Mouse (Mus musculus): ENCODE measurements around the gene Hoxb4. TPM values are rescaled to one million over a fixed set of nuclear protein-coding genes. Genes with fewer than 3 reads are reported as not detected.
A peak's percentile ranks its signal among the peaks of the same experiment; 100 is the strongest.

The Hoxb4 gene
- 0.72 and 6.6 TPM in 2 replicates for polyA plus RNA-seq (2012; rRNA removed)

DNA sequence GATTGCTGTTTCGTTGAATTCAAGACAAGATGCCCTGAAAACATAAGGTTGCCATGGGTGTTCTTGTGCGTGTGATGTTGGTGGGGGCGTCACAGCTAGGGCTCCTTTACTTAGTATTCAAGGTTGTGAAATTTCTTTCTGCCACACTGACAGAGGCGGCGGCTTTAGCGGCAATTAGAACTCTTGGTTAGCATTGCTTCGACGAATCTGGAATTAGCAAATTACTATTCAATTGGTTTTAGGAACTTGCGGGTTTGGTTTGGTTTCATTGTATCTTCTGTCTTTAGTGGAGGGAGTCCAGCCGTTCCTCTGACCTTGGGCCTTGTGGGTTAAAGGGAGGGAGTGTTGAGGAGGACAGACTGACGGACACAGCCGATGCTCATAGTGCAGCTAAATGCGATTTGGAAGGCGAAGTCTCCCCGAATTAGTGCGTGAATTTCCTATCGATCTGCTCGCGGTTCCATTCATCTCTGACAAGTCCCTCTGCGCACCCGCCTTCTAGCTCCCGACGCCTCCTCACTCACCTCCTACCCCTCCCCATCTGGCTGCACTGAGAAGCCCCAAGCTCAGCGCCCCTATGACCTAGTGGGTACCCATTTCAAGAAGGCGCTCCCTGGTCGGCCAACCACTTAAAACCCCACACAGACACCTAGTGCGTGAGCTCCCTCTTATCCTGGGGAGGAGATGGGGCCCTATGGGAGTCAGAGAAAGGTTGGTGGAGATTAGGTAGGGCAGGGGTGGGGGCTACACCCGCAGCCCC is at the start of gene Hoxb4:
TSS of gene Hoxb4 (plus strand) at position 660 of the 760 bp plus-strand sequence.
- peak; percentile 52 for DNase-seq (ENCODE audit: low read depth)

DNA sequence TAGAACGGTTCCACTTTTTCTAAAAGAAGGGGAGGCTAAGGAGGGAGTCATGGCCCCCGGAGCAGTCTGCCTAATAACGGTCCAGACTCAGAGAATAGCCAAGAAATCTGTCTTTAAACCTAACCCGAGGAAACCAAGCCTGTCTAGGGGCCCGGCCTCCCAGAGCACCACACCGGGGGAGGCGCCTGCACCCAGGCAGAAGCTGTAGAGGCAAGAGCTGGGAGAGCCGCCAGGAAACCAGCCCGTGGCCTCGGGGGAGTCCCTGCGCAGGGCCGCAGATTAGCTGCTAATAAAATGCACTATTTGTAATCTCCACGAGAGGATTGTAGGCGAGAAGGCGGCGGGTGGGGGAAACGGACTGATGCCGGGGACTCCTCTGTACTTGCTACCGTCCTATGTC is 48.2 kb upstream of the Hoxb4 start:
- TF ChIP-seq POLR2A (IDR thresholded peaks at IDR 0.05; ENCODE audit: borderline replicate concordance, extremely low read depth, insufficient read depth, insufficient read length, poor library complexity, severe bottlenecking) = no peak
- TF ChIP-seq CTCF (IDR thresholded peaks at IDR 0.05; ENCODE audit: borderline replicate concordance, extremely low read depth, insufficient read depth, insufficient read length) = no peak

More for the DNA sequence above, at the start of gene Hoxb4:
- TF ChIP-seq POLR2A (IDR thresholded peaks at IDR 0.05; ENCODE audit: borderline replicate concordance, extremely low read depth, insufficient read depth, insufficient read length, poor library complexity, severe bottlenecking) = no peak
- TF ChIP-seq CTCF (IDR thresholded peaks at IDR 0.05; ENCODE audit: borderline replicate concordance, extremely low read depth, insufficient read depth, insufficient read length) = no peak

DNA sequence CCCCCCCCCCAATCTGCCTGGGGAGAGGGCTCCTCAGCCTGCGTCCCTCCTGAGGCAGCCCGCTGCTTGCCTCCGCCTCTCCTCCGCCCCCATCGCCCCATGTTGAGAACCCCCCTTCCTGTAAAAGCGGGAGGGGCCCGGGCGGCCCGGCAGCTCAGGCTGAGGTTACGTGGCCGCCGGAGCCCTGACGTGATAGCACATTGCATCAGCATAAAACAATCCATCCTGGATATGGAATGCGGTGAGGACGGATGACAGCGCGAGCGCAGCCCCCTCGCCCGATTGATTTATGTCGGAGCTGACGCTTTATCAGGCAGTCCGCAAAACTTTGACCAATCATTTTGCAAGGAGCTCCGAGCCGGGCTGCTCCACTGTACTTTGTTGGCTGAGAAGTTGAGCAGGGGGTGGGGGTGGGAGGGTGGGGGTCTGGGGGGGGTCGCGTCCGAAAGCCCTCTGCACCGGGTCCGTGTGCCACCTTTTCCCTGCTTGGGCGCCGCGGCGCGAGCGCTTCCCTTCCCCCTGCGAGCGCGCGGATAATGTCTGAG is 47.0 kb upstream of the Hoxb4 start, which contains the start of gene Hoxb9:
TSS of gene Hoxb9 (plus strand) at position 462 of the 545 bp plus-strand sequence.
- no peak for DNase-seq (ENCODE audit: low read depth)
- no peak for TF ChIP-seq POLR2A (IDR thresholded peaks at IDR 0.05; ENCODE audit: borderline replicate concordance, extremely low read depth, insufficient read depth, insufficient read length, poor library complexity, severe bottlenecking)
- no peak for TF ChIP-seq CTCF (IDR thresholded peaks at IDR 0.05; ENCODE audit: borderline replicate concordance, extremely low read depth, insufficient read depth, insufficient read length)

More for the DNA sequence above, 48.2 kb upstream of the Hoxb4 start:
- DNase-seq (ENCODE audit: low read depth) = no peak

DNA sequence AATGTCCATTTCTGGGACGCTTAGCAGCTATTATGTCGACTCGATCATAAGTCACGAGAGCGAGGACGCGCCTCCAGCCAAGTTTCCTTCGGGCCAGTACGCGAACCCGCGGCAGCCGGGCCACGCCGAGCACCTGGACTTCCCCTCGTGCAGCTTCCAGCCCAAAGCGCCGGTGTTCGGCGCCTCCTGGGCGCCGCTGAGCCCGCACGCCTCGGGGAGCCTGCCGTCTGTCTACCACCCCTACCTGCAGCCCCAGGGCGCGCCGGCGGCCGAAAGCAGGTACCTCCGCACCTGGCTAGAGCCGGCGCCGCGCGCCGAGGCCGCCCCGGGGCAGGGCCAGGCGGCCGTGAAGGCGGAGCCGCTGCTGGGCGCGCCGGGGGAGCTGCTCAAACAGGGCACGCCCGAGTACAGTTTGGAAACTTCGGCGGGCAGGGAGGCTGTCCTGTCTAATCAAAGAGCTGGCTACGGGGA is 46.5 kb upstream of the Hoxb4 start:
- DNase-seq (ENCODE audit: low read depth) = no peak
- TF ChIP-seq CTCF (IDR thresholded peaks at IDR 0.05; ENCODE audit: borderline replicate concordance, extremely low read depth, insufficient read depth, insufficient read length) (no peak), POLR2A (IDR thresholded peaks at IDR 0.05; ENCODE audit: borderline replicate concordance, extremely low read depth, insufficient read depth, insufficient read length, poor library complexity, severe bottlenecking) (no peak)

DNA sequence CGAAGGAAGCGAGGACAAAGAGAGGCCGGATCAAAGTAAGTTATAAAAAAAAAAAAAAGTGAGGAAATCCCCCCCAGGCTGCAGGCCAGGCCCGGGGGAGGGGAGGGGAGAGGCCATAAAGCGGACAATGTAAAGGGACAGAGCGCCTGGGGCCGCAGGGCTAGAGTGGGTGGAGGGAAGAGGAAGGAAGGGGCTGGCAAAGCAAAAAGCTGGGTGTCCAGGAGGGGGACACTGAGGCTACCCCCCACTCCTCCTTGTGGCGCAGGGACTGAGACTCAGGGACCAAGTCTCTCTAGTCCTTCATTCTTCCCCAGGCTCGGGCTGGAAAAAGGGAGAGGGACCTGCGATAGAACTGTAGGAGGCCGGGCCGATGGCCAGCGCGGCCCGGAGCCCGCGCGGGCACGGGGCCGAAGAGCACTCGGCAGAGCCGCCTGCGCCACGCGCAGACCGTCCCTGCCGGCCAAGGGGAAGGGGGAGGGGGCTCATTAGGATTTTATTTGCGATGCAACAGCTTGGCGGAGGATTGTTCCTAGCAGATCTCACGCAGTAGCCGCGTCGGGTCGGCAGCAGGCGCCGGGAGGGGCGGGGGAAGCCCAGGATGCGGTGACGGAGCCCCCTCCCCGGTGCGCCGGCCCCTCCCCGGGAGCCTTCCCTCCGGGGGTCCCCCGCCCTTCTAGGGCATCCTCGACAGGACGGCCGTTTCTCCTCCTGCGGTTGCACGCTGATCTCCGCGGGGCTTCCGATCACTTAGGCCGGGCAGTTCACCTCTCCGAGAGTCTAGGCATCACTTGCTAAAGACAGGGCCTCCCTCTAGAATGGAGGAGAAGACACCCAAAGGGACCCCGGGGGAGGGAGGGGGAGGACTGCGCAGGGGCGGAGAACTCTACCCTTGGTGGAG is 45.8 kb upstream of the Hoxb4 start:
- TF ChIP-seq CTCF (IDR thresholded peaks at IDR 0.05; ENCODE audit: borderline replicate concordance, extremely low read depth, insufficient read depth, insufficient read length) (no peak), POLR2A (IDR thresholded peaks at IDR 0.05; ENCODE audit: borderline replicate concordance, extremely low read depth, insufficient read depth, insufficient read length, poor library complexity, severe bottlenecking) (no peak)

DNA sequence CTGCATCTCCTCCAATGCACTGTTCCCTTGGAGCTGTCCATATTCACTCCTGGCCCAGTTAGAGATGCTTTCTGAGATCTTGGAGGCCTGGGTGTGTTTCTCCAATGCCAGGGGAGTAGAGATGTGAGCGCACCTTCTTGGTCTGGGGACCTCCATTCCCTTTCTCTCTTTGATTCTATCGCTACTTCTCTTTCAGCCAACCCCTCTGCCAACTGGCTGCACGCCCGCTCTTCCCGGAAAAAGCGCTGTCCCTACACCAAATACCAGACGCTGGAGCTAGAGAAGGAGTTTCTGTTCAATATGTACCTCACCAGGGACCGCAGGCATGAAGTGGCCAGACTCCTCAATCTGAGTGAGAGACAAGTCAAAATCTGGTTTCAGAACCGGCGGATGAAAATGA is 43.6 kb upstream of the Hoxb4 start:
- DNase-seq (ENCODE audit: low read depth) = no peak
- TF ChIP-seq POLR2A (IDR thresholded peaks at IDR 0.05; ENCODE audit: borderline replicate concordance, extremely low read depth, insufficient read depth, insufficient read length, poor library complexity, severe bottlenecking) (no peak), CTCF (IDR thresholded peaks at IDR 0.05; ENCODE audit: borderline replicate concordance, extremely low read depth, insufficient read depth, insufficient read length) (no peak)

More for the DNA sequence above, 45.8 kb upstream of the Hoxb4 start:
- peak; percentile 58 for DNase-seq (ENCODE audit: low read depth)

DNA sequence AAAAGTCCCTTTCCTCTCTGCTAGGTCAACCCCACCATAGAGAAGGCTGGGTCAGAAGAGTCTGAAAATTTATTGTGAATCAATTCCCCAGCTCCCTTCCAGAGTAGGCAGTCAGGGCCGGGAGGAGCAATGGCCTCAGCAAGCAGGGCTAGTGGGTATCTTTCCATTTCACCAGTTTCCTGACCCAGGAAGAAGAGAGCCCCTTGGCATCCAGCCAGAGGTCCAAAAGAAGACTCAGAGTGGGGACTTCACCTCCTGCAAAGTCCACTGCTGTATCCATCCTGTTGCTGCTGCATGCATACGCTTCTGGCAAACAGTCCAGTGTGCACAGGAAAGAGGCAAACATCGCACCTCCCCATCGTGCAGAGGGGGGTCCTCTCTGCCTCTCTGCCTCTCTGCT is 42.2 kb upstream of the Hoxb4 start:
- no peak for TF ChIP-seq POLR2A (IDR thresholded peaks at IDR 0.05; ENCODE audit: borderline replicate concordance, extremely low read depth, insufficient read depth, insufficient read length, poor library complexity, severe bottlenecking)
- TF ChIP-seq CTCF (IDR thresholded peaks at IDR 0.05; ENCODE audit: borderline replicate concordance, extremely low read depth, insufficient read depth, insufficient read length) = no peak

DNA sequence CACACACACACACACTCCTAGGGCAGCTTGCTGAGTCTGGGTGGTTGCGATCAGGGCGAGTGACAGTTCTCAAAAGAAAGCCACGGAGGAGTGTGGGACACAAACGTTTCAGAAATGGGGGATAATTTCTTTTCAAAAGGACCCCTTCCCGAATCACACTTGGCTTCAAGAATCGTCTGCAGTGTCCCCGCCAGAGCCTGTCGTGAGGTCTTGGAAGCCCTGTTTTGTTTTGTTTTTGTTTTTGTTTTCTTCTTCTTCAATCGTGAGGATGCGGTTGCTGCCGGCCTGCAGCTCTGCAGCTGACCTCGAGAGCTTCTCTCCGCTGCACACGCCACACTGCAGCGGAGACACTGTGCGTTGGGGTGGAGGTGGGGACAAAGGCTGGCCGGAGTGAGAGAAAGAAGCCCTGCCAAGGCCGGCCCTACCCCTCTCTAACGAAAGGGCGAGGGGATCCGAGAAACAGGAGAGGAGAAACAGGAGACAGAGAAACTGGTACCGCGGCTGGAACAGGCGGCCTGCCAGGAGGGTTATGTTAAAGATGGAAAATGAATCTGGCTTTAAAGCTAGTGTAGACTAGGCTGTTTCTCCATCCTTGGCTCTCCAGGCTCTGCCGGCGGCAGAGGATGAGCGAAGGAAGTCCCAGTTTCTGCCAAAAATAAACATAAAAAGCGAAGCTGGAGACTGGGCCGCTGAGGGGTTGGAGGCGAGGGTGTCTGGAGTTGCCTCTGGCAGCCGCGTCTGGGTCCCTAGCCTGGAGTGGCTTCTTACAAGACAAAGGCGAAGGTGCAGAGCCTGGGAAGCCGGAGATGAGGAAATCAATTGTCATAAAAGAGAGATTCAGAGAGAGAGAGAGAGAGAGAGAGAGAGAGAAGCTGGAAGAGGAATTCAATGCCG is 40.7 kb upstream of the Hoxb4 start:
- no peak for DNase-seq (ENCODE audit: low read depth)
- TF ChIP-seq POLR2A (IDR thresholded peaks at IDR 0.05; ENCODE audit: borderline replicate concordance, extremely low read depth, insufficient read depth, insufficient read length, poor library complexity, severe bottlenecking) (no peak), CTCF (IDR thresholded peaks at IDR 0.05; ENCODE audit: borderline replicate concordance, extremely low read depth, insufficient read depth, insufficient read length) (no peak)

More for the DNA sequence above, 42.2 kb upstream of the Hoxb4 start:
- DNase-seq (ENCODE audit: low read depth) = no peak

DNA sequence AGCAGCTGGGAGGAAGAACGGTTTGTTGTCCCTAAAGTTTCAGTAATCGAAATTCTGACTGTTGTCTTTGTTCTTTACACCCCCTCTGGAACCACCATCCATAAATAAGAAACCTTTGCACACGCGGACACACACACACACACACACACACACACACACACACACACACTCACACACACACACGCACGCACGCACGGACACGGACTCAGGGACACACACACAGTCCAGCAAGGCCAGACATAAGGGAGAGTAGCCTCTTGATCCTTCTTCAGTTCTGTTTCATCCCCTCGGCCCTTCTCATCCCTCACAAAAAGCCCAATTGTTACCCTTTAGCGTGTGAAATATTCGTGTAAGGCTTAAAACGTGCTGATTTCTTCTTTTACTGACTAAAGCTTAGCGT is 39.7 kb upstream of the Hoxb4 start:
- no peak for TF ChIP-seq POLR2A (IDR thresholded peaks at IDR 0.05; ENCODE audit: borderline replicate concordance, extremely low read depth, insufficient read depth, insufficient read length, poor library complexity, severe bottlenecking)
- no peak for TF ChIP-seq CTCF (IDR thresholded peaks at IDR 0.05; ENCODE audit: borderline replicate concordance, extremely low read depth, insufficient read depth, insufficient read length)
- DNase-seq (ENCODE audit: low read depth) = no peak

DNA sequence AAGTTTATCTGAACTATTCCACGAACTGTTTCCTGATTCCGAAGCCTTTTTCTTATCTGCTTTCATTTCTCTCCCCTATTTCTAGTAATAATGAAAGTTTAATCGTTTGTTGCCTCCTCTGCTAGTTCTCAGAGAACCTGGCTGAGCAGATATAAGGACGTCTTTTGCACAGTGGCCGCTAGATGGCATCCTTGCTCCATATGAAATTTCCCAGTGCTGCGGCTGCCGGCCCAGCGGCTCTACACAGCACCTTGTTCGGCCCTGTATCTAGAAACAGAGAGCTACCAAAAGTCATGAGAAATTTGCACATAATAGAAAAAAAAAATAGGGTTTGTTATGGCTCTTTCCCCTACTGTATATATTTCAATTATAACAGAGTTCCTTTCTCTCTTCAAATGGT is 39.3 kb upstream of the Hoxb4 start:
- TF ChIP-seq POLR2A (IDR thresholded peaks at IDR 0.05; ENCODE audit: borderline replicate concordance, extremely low read depth, insufficient read depth, insufficient read length, poor library complexity, severe bottlenecking) (no peak), CTCF (IDR thresholded peaks at IDR 0.05; ENCODE audit: borderline replicate concordance, extremely low read depth, insufficient read depth, insufficient read length) (peak; percentile 88)

More for the DNA sequence above, 39.3 kb upstream of the Hoxb4 start:
- DNase-seq (ENCODE audit: low read depth) = peak; percentile 94

Data from brain, embryonic 14.5 days (tissue).